Comparison of ENCODE assay signal across 13 mouse cellular contexts in the genomic region with DNA sequence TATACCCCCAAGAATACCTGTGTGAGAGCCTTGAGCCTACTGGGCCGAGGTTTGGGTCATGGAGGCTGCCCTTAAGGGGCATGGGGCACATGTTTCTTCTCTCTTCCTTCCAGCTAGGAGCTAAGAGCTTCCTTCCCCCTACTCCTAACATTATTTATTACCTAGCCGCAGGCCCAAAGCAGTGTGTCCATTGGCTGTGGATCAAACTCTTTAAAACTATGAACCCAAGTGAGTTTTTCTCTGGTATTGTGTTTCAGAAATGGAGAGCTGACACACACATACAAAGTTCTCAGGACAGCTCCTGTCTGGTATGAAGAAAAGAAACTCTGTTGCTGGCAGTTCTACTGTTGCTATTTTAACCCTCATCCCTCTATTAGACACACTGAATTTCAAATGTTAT.
"Had no signal": no experiment of that assay in that cellular context is flagged by ENCODE, and none has a peak within 500 bp of the region (broad histone marks: within the 10 kb centered on the region; RNA-seq: fewer than 3 reads in every experiment).

No protein-coding gene starts in this region.

- H3K36me3 ChIP-seq: lung, embryonic 15.5 days; midbrain, embryonic 12.5 days had no signal

- H3K9me3 ChIP-seq: lung, embryonic 15.5 days; megakaryocyte, embryonic 14.5 days; midbrain, embryonic 12.5 days had no signal

- H3K27me3 ChIP-seq: lung, embryonic 15.5 days; midbrain, embryonic 12.5 days had no signal

- H3K4me1 ChIP-seq: midbrain, embryonic 12.5 days had no signal

- DNase-seq: kidney, adult 11 months; kidney, adult 9 months; kidney, postnatal 36 days; layer of hippocampus, adult 9-11 months; lung, postnatal 14 days; right cerebral cortex, postnatal 14 days; thymus, postnatal 4 days had no signal

- ATAC-seq: inflammation-experienced regulatory T-cells, adult 6 months; midbrain, embryonic 16.5 days had no signal

- H3K4me3 ChIP-seq: lung, embryonic 15.5 days; megakaryocyte, embryonic 14.5 days; midbrain, embryonic 12.5 days had no signal

- H3K27ac ChIP-seq: lung, embryonic 15.5 days; macrophage; midbrain, embryonic 12.5 days had no signal

- H3K4me2 ChIP-seq: lung, embryonic 15.5 days; midbrain, embryonic 12.5 days had no signal

- H3K9ac ChIP-seq: lung, embryonic 15.5 days; midbrain, embryonic 12.5 days had no signal
